Mouse (Mus musculus): Measurements from ENCODE around the gene Fbn1. TPM values are rescaled to one million over a fixed set of nuclear protein-coding genes. Genes with fewer than 3 reads are reported as not detected.

Gene Fbn1
- total and polyA plus RNA-seq, 3 experiments = 0.04 to 0.17 (median 0.09) TPM

GRCm38 (mm10) chr2:125384941-125385340 is 122.9 kb downstream of the Fbn1 start:
- in situ Hi-C loops (cut with MboI; ENCODE audit: low pct_ligation_motif_present, low pct_unique_long_range_greater_than_20kb, low sequenced_read_pairs) = no loop called here
- no peak for TF ChIP-seq EP300 (IDR thresholded peaks at IDR 0.05; ENCODE audit: low read length)
- no peak for TF ChIP-seq MAFK (IDR thresholded peaks at IDR 0.05; ENCODE audit: insufficient replicate concordance, low read length)
- no peak for TF ChIP-seq MAZ (IDR thresholded peaks at IDR 0.05; ENCODE audit: low read depth, low read length)
- no peak for TF ChIP-seq TBP (conservative IDR thresholded peaks at IDR 0.05; ENCODE audit: low read depth, low read length)
- Histone ChIP-seq H3K4me2 (ENCODE audit: insufficient read depth, low read depth, poor library complexity, severe bottlenecking) (no peak overlapping the region), H3K27ac (ENCODE audit: insufficient read depth, low read depth) (no peak overlapping the region), H3K9ac (ENCODE audit: insufficient read depth, low read depth) (no peak overlapping the region), H3K4me3 (replicated peaks in 1 of 3; ENCODE audit: low read depth in 2 of 3, low read length in 2 of 3, poor library complexity in 1 of 3) (no peak overlapping the region), H3K27me3 (replicated peaks) (no peaks in the 10 kb centered on the region), H3K79me2 (replicated peaks; ENCODE audit: control insufficient read depth, extremely low read depth, insufficient read depth, poor library complexity, severe bottlenecking) (no peaks in the 10 kb centered on the region), H3K36me3 (replicated peaks in 1 of 2; ENCODE audit: control insufficient read depth in 1 of 2, insufficient read depth in 1 of 2, low read length in 1 of 2) (no peaks in the 10 kb centered on the region), H3K4me1 (ENCODE audit: control insufficient read depth in 1 of 2, insufficient read depth in 2 of 2) (peaks cover 0 to 3% of the 10 kb centered on the region in 2 experiments; a peak in 1 of 4 replicates), H3K9me3 (replicated peaks; ENCODE audit: low read length) (no peaks in the 10 kb centered on the region)
- dilution Hi-C loops (cut with MboI; ENCODE audit: extremely low pct_ligation_motif_present, extremely low pct_unique_long_range_greater_than_20kb, low sequenced_read_pairs) = no loop called here
- DNase-seq (ENCODE audit: extremely low read depth) = no peak

DNA sequence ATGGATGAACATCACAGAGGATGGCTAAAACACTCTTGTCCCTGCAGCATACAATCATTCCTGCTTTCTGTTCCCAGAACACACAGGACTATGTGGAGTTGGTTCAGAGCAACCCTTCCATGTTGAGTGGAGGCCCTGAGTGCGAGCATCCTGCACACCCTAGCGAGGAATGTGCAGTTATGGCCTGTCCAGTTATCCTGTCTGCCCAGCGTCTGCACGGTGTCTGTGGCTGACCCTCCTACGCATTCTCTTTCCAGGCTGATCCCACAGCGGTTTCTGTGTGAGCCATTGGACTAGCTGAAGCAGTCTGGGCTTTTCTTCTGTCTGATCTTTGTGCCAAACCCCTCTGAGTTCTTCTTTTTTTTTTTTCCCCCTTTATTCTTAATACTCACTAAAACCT is 123.4 kb downstream of the Fbn1 start:
- no peak overlapping the region for H3K9ac ChIP-seq (ENCODE audit: insufficient read depth, low read depth)
- H3K27ac ChIP-seq (ENCODE audit: insufficient read depth, low read depth) = no peak overlapping the region
- H3K27me3 ChIP-seq (replicated peaks) = no peaks in the 10 kb centered on the region
- dilution Hi-C loops (cut with MboI; ENCODE audit: extremely low pct_ligation_motif_present, extremely low pct_unique_long_range_greater_than_20kb, low sequenced_read_pairs) = no loop called here
- DNase-seq (ENCODE audit: extremely low read depth) = no peak
- no peaks in the 10 kb centered on the region for H3K9me3 ChIP-seq (replicated peaks; ENCODE audit: low read length)
- no peaks in the 10 kb centered on the region for H3K79me2 ChIP-seq (replicated peaks; ENCODE audit: control insufficient read depth, extremely low read depth, insufficient read depth, poor library complexity, severe bottlenecking)
- in situ Hi-C loops (cut with MboI; ENCODE audit: low pct_ligation_motif_present, low pct_unique_long_range_greater_than_20kb, low sequenced_read_pairs) = no loop called here
- H3K4me1 ChIP-seq (ENCODE audit: control insufficient read depth in 1 of 2, insufficient read depth in 2 of 2) = peaks cover 0 to 3% of the 10 kb centered on the region in 2 experiments; a peak in 1 of 4 replicates
- no peaks in the 10 kb centered on the region for H3K36me3 ChIP-seq (replicated peaks in 1 of 2; ENCODE audit: control insufficient read depth in 1 of 2, insufficient read depth in 1 of 2, low read length in 1 of 2)
- TF ChIP-seq ZNF384 (IDR thresholded peaks at IDR 0.05; ENCODE audit: low read depth, low read length) (no peak), PAX5 (IDR thresholded peaks at IDR 0.05; ENCODE audit: low read length) (no peak), TBP (conservative IDR thresholded peaks at IDR 0.05; ENCODE audit: low read depth, low read length) (no peak), USF1 (IDR thresholded peaks at IDR 0.05; ENCODE audit: low read depth, low read length) (no peak), ETS1 (conservative IDR thresholded peaks at IDR 0.05; ENCODE audit: low read depth, low read length) (no peak), MYC (IDR thresholded peaks at IDR 0.05; ENCODE audit: low read depth, low read length) (no peak), SIN3A (IDR thresholded peaks at IDR 0.05; ENCODE audit: low read length) (no peak), NELFE (IDR thresholded peaks at IDR 0.05; ENCODE audit: low read depth, low read length) (no peak), HCFC1 (IDR thresholded peaks at IDR 0.05; ENCODE audit: low read depth, low read length) (no peak), MEF2A (IDR thresholded peaks at IDR 0.05; ENCODE audit: borderline replicate concordance, low read depth, low read length) (no peak), CHD1 (IDR thresholded peaks at IDR 0.05; ENCODE audit: low read depth, low read length) (no peak), SMC3 (IDR thresholded peaks at IDR 0.05; ENCODE audit: low read depth, low read length) (no peak), MAFK (IDR thresholded peaks at IDR 0.05; ENCODE audit: insufficient replicate concordance, low read length) (no peak)
- H3K4me3 ChIP-seq (replicated peaks in 1 of 3; ENCODE audit: low read depth in 2 of 3, low read length in 2 of 3, poor library complexity in 1 of 3) = no peak overlapping the region
- no peak overlapping the region for H3K4me2 ChIP-seq (ENCODE audit: insufficient read depth, low read depth, poor library complexity, severe bottlenecking)
